Mouse (Mus musculus): ENCODE measurements around the gene Olfr74. TPM values are rescaled to one million over a fixed set of nuclear protein-coding genes. Genes with fewer than 3 reads are reported as not detected.

Gene Olfr74
- total and polyA plus RNA-seq, 3 experiments, result not detected

- no peaks in the 10 kb centered on the region for H3K27me3 ChIP-seq (ENCODE audit: control insufficient read depth, insufficient read depth, low read length)
- H3K4me3 ChIP-seq, result no peak within 1 kb of the TSS
- intact Hi-C loops (cut with DNase I), result no loop called here
- H3K79me2 ChIP-seq (replicated peaks; ENCODE audit: control insufficient read depth, insufficient read depth, low read length), result no peaks in the 10 kb centered on the region
- no peak within 1 kb of the TSS for H3K9ac ChIP-seq (ENCODE audit: low read depth, low read length)
- WGBS, result 95% methylated on average over 1 of the region's 1 CpGs
- no peaks in the 10 kb centered on the region for H3K36me3 ChIP-seq (ENCODE audit: control insufficient read depth, insufficient read depth, low read length)
- no peaks in the 10 kb centered on the region for H3K4me1 ChIP-seq (ENCODE audit: control insufficient read depth, insufficient read depth, low read length)
- no peak within 1 kb of the TSS for H3K27ac ChIP-seq
- TF ChIP-seq EP300 (IDR thresholded peaks at IDR 0.05; ENCODE audit: insufficient read depth, low read depth, low read length), result no peak
- no peak for TF ChIP-seq POLR2A (IDR thresholded peaks at IDR 0.05; ENCODE audit: insufficient read depth, low read depth, low read length)
- no peak for TF ChIP-seq CTCF (IDR thresholded peaks at IDR 0.05)
- DNase-seq, result no peak
These were observed 29.4 kb downstream of the Olfr74 start, which contains the start of gene Olfr1155 for GRCm38 (mm10) chr2:87945037-87945436. TSS of gene Olfr1155 (minus strand) at chr2:87945137.

Other genes starting within 250 kb of the Olfr74 start
- not detected for gene Olfr1138, start 234.7 kb downstream of the Olfr74 start, total RNA-seq (2021)
- not detected in 2 replicates for gene Olfr1138, start 234.7 kb downstream of the Olfr74 start, polyA plus RNA-seq (2012; rRNA removed)
- gene Olfr1140, start 230.9 kb downstream of the Olfr74 start, total RNA-seq (2021), result not detected
- not detected in 2 replicates for gene Olfr1140, start 230.9 kb downstream of the Olfr74 start, polyA plus RNA-seq (2012; rRNA removed)
- gene Olfr1141, start 220.7 kb downstream of the Olfr74 start, total RNA-seq (2021), result not detected
- not detected in 2 replicates for gene Olfr1141, start 220.7 kb downstream of the Olfr74 start, polyA plus RNA-seq (2012; rRNA removed)
- gene Olfr152, start 195.2 kb downstream of the Olfr74 start, total RNA-seq (2021), result not detected
- not detected in 2 replicates for gene Olfr152, start 195.2 kb downstream of the Olfr74 start, polyA plus RNA-seq (2012; rRNA removed)
- not detected for gene Olfr1143, start 174.1 kb downstream of the Olfr74 start, total RNA-seq (2021)
- gene Olfr1143, start 174.1 kb downstream of the Olfr74 start, polyA plus RNA-seq (2012; rRNA removed), result not detected in 2 replicates
- not detected for gene Olfr1145, start 164.8 kb downstream of the Olfr74 start, total RNA-seq (2021)
- not detected in 2 replicates for gene Olfr1145, start 164.8 kb downstream of the Olfr74 start, polyA plus RNA-seq (2012; rRNA removed)
- not detected for gene Olfr1148, start 144.1 kb downstream of the Olfr74 start, total RNA-seq (2021)
- not detected in 2 replicates for gene Olfr1148, start 144.1 kb downstream of the Olfr74 start, polyA plus RNA-seq (2012; rRNA removed)
- gene Olfr1150-ps1, start 130.7 kb downstream of the Olfr74 start, total RNA-seq (2021), result not detected
- not detected in 2 replicates for gene Olfr1150-ps1, start 130.7 kb downstream of the Olfr74 start, polyA plus RNA-seq (2012; rRNA removed)
- gene Olfr1151, start 118.8 kb downstream of the Olfr74 start, total RNA-seq (2021), result not detected
- gene Olfr1151, start 118.8 kb downstream of the Olfr74 start, polyA plus RNA-seq (2012; rRNA removed), result not detected in 2 replicates
- not detected for gene Olfr1152, start 108.2 kb downstream of the Olfr74 start, total RNA-seq (2021)
- gene Olfr1152, start 108.2 kb downstream of the Olfr74 start, polyA plus RNA-seq (2012; rRNA removed), result not detected in 2 replicates
- gene Olfr1153, start 79.7 kb downstream of the Olfr74 start, total RNA-seq (2021), result not detected
- not detected in 2 replicates for gene Olfr1153, start 79.7 kb downstream of the Olfr74 start, polyA plus RNA-seq (2012; rRNA removed)
- not detected for gene Olfr1154, start 69.5 kb downstream of the Olfr74 start, total RNA-seq (2021)
- not detected in 2 replicates for gene Olfr1154, start 69.5 kb downstream of the Olfr74 start, polyA plus RNA-seq (2012; rRNA removed)
- gene Olfr1155, start 29.5 kb downstream of the Olfr74 start, total RNA-seq (2021), result not detected
- not detected in 2 replicates for gene Olfr1155, start 29.5 kb downstream of the Olfr74 start, polyA plus RNA-seq (2012; rRNA removed)
- gene Olfr1156, start 21.6 kb downstream of the Olfr74 start, total RNA-seq (2021), result not detected
- not detected in 2 replicates for gene Olfr1156, start 21.6 kb downstream of the Olfr74 start, polyA plus RNA-seq (2012; rRNA removed)
- gene Olfr1157, start 6.4 kb downstream of the Olfr74 start, total RNA-seq (2021), result not detected
- not detected in 2 replicates for gene Olfr1157, start 6.4 kb downstream of the Olfr74 start, polyA plus RNA-seq (2012; rRNA removed)
- gene Olfr1158, start 15.4 kb upstream of the Olfr74 start, total RNA-seq (2021), result not detected
- not detected in 2 replicates for gene Olfr1158, start 15.4 kb upstream of the Olfr74 start, polyA plus RNA-seq (2012; rRNA removed)
- gene Olfr1160, start 33.6 kb upstream of the Olfr74 start, total RNA-seq (2021), result not detected
- not detected in 2 replicates for gene Olfr1160, start 33.6 kb upstream of the Olfr74 start, polyA plus RNA-seq (2012; rRNA removed)
- gene Olfr1161, start 48.1 kb upstream of the Olfr74 start, total RNA-seq (2021), result not detected
- not detected in 2 replicates for gene Olfr1161, start 48.1 kb upstream of the Olfr74 start, polyA plus RNA-seq (2012; rRNA removed)
- gene Olfr73, start 63.0 kb upstream of the Olfr74 start, total RNA-seq (2021), result not detected
- gene Olfr73, start 63.0 kb upstream of the Olfr74 start, polyA plus RNA-seq (2012; rRNA removed), result not detected in 2 replicates
- not detected for gene Olfr1162, start 76.5 kb upstream of the Olfr74 start, total RNA-seq (2021)
- gene Olfr1162, start 76.5 kb upstream of the Olfr74 start, polyA plus RNA-seq (2012; rRNA removed), result not detected in 2 replicates
- gene Olfr1163, start 97.2 kb upstream of the Olfr74 start, total RNA-seq (2021), result not detected
- gene Olfr1163, start 97.2 kb upstream of the Olfr74 start, polyA plus RNA-seq (2012; rRNA removed), result not detected in 2 replicates
- gene Olfr1164, start 119.3 kb upstream of the Olfr74 start, total RNA-seq (2021), result not detected
- gene Olfr1164, start 119.3 kb upstream of the Olfr74 start, polyA plus RNA-seq (2012; rRNA removed), result not detected in 2 replicates
- not detected for gene Olfr1166, start 153.6 kb upstream of the Olfr74 start, total RNA-seq (2021)
- not detected in 2 replicates for gene Olfr1166, start 153.6 kb upstream of the Olfr74 start, polyA plus RNA-seq (2012; rRNA removed)
- not detected for gene Olfr1167, start 180.5 kb upstream of the Olfr74 start, total RNA-seq (2021)
- not detected in 2 replicates for gene Olfr1167, start 180.5 kb upstream of the Olfr74 start, polyA plus RNA-seq (2012; rRNA removed)
- not detected for gene Olfr1168, start 207.2 kb upstream of the Olfr74 start, total RNA-seq (2021)
- gene Olfr1168, start 207.2 kb upstream of the Olfr74 start, polyA plus RNA-seq (2012; rRNA removed), result not detected in 2 replicates